Mouse (Mus musculus): Measurements from ENCODE around the gene Tbcb. TPM values are rescaled to one million over a fixed set of nuclear protein-coding genes. Genes with fewer than 3 reads are reported as not detected.
A peak's percentile ranks its signal among the peaks of the same experiment; 100 is the strongest.
"Not testable (repeated sequence)": the region's sequence is repeated elsewhere in the genome, so short reads cannot be mapped to it uniquely, and the experiment has no call there.

Gene Tbcb
- total RNA-seq, 2 experiments from 2014 or later, result 11.7 to 38.6 TPM

- no peak for ATAC-seq (replicated peaks; ENCODE audit: low FRiP score, poor library complexity, severe bottlenecking)
Observed at GRCm38 (mm10) chr7:30231328-30231668, 774 bp downstream of the Tbcb start.

GRCm38 (mm10) chr7:30224206-30224605, 7.9 kb downstream of the Tbcb start:
- ATAC-seq (replicated peaks; ENCODE audit: low FRiP score, poor library complexity, severe bottlenecking), result no peak

DNA sequence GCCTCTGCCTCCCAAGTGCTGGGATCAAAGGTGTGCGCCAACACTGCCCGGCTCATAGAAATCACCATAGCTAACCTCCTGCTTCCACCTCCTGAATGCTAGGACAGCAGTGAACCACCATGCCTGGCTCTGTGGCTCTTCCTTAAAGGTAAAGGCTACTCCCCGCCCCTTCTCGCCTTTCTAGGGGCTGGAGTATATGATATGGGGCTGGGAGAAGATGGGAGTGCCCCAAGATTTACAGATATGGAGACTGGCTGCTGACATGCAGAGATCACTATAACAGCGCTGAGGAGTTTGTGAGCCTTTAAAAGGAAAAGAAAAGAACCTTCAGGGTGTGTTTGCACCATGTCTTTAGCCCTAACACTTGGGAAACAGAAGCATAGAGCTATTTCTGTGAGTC, 9.9 kb downstream of the Tbcb start:
- peak; percentile 61; the same call in 1 of the 2 replicates for ATAC-seq (replicated peaks; ENCODE audit: low FRiP score, poor library complexity, severe bottlenecking)

DNA sequence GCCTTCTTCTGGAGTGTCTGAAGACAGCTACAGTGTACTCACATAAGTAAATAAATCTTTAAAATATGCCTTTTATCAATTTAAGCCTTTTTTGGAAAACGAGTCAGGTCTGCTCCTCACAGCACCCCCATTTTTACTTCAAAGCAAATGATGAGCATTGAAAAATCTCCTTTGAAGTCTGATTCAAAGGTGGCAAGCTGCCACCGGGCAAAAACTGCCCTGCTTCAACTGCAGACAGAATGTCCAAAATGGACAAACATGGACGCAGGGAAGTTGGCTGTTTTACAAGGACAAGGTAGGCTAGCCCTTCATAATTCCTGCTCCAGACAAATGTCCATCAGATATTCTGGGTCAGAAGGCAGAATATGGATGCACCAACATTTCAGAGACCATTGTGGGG, 10.6 kb downstream of the Tbcb start:
- no peak for ATAC-seq (replicated peaks; ENCODE audit: low FRiP score, poor library complexity, severe bottlenecking)

GRCm38 (mm10) chr7:30220008-30220356, 12.1 kb downstream of the Tbcb start:
- ATAC-seq (replicated peaks; ENCODE audit: low FRiP score, poor library complexity, severe bottlenecking), result no peak

- ATAC-seq (replicated peaks; ENCODE audit: low FRiP score, poor library complexity, severe bottlenecking), result no peak
Observed at GRCm38 (mm10) chr7:30219293-30220007, 12.6 kb downstream of the Tbcb start.

DNA sequence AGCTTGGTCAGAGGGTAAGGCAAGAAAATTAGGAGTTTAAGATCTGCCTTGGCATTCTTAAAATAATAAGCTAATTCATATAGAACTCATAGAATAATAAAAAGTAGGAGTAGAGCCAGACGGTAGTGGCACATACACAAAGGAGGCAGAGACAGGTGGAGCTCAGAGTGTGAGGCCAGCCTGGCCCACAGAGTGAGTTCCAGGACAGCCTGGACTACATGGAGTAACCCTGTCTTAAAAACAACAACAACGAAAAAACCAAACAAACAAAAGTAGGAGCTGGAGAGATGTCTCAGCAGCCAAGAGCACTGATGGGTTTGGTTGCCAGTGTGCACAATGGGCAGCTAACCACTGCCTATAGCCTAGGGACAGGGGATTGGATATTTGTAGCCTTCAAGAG, 14.8 kb downstream of the Tbcb start:
- no peak for ATAC-seq (replicated peaks; ENCODE audit: low FRiP score, poor library complexity, severe bottlenecking)

GRCm38 (mm10) chr7:30216723-30217151, 15.3 kb downstream of the Tbcb start:
- ATAC-seq (replicated peaks; ENCODE audit: low FRiP score, poor library complexity, severe bottlenecking), result peak; percentile 77

GRCm38 (mm10) chr7:30215875-30216274, 16.2 kb downstream of the Tbcb start:
- no peak for ATAC-seq (replicated peaks; ENCODE audit: low FRiP score, poor library complexity, severe bottlenecking)

DNA sequence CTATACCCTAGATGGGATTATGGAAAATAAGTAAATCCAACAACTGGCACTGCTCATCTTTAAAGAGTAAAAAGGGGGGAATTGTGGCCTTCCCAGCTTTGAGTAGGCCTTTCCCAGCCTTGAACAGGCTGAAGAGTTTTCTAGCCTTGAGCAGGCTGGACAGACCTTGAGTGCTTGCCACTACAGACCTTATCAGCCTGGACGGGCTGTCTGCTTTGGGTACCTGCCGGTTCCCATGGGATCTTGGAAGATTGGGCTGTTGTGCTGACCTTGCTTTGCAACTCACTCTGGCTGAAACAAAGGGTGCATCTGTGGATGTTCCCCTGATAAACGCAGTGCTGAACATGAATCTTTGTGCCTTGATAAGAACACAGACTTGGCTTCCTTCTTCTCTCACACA, 18.2 kb downstream of the Tbcb start:
- no peak for ATAC-seq (replicated peaks; ENCODE audit: low FRiP score, poor library complexity, severe bottlenecking)

DNA sequence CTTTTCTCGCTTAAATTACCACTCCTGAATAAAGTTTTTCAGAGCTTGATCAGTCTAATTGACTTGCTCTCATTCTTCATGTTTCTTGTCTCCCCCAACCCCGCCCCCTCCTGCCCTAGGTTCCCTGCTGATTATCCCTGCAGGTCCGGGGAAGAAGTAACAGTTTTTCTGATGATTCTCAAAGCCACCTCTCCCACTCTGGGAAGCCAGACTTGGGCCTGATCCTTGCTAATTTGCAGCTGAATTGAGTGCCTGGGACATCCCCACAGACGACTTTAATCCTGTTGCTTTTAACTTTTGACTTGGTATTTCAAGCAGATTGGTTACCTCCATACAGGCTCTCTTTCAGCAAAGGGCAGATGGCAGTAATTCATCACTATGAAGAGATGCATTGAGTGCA, 21.0 kb downstream of the Tbcb start:
- no peak for ATAC-seq (replicated peaks; ENCODE audit: low FRiP score, poor library complexity, severe bottlenecking)

- not testable (repeated sequence) for ATAC-seq (replicated peaks; ENCODE audit: low FRiP score, poor library complexity, severe bottlenecking)
Observed at GRCm38 (mm10) chr7:30206364-30206763, 25.7 kb downstream of the Tbcb start.

DNA sequence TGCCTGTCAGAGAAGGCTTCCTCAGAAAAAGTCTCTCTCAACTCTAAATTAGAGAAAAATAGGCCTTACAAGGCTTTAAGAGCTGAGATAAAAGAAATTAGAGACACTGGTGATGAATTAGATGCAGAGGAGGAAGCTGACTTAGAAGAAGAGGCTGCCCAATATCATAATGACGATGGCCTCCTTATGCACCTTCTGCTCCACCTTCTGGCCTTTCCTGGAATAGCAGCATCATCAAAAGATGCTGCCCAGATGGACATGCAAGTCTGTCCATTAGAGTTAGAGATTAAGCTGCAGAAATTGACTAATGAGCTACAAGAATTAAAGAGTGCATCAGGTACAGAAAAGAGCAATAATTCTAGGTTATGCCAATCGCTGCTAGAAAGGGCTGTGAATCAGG, 26.7 kb downstream of the Tbcb start:
- peak; percentile 90 for ATAC-seq (replicated peaks; ENCODE audit: low FRiP score, poor library complexity, severe bottlenecking)

GRCm38 (mm10) chr7:30204380-30204779, 27.7 kb downstream of the Tbcb start:
- no peak for ATAC-seq (replicated peaks; ENCODE audit: low FRiP score, poor library complexity, severe bottlenecking)

GRCm38 (mm10) chr7:30202895-30203690, 29.0 kb downstream of the Tbcb start:
- no peak for ATAC-seq (replicated peaks; ENCODE audit: low FRiP score, poor library complexity, severe bottlenecking)

DNA sequence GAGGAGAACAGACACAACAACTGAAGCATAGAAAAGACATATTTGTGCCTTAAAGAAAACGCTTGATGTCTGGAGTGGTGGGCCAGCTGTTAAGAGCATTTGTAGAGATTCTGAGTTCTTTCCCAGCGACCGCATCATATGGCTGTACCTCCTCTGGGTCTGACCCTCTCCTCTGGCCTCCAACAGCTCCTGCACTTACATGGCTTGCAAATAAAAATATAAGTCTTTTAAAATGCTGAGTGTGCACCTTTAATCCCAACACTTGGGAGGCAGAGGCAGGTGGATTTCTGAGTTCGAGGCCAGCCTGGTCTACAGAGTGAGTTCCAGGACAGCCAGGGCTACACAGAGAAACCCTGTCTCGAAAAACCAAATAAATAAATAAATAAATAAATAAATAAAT, 31.4 kb downstream of the Tbcb start:
- ATAC-seq (replicated peaks; ENCODE audit: low FRiP score, poor library complexity, severe bottlenecking), result not testable (repeated sequence)

- ATAC-seq (replicated peaks; ENCODE audit: low FRiP score, poor library complexity, severe bottlenecking), result no peak
Observed at GRCm38 (mm10) chr7:30200200-30200599, 31.9 kb downstream of the Tbcb start.

DNA sequence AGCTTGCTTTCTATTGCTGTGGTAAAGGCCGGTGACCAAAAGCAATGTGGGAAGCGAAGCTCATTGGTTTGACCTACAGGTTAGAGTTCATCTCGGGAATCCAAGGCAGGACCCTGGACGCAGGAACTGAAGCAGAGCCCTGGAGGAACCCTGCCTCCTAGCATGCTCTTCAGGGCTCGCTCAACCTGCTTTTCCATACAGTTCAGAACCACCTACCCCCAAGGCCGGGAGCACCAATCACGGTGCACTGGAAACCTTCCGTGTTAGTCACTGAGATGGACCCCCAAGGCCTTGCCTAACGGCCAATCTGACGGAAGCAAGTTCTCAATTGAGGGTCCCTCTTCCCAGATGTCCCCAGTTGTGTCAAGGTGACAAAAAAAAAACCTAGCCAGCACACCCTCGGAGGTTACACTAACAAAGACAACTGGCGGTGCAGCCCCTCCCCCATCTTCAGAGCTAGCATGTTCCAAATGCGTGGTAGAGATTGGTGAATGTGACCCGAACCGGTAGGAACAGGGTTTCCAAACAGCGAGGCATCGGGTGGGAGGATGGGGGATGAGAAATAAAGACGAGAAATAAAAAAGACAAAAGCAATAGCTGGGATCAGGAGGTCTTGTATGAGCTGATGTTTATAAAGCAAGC, 32.5 kb downstream of the Tbcb start:
- no peak for ATAC-seq (replicated peaks; ENCODE audit: low FRiP score, poor library complexity, severe bottlenecking)

GRCm38 (mm10) chr7:30198481-30198971, 33.5 kb downstream of the Tbcb start, which contains the start of gene Capns1:
Gene Capns1 (minus strand): TSS chr7:30198811.
- peak; percentile 58 for ATAC-seq (replicated peaks; ENCODE audit: low FRiP score, poor library complexity, severe bottlenecking)

GRCm38 (mm10) chr7:30197592-30198129, 34.4 kb downstream of the Tbcb start:
- no peak for ATAC-seq (replicated peaks; ENCODE audit: low FRiP score, poor library complexity, severe bottlenecking)
